Mouse (Mus musculus) right cerebral cortex, postnatal 36 days (tissue): ENCODE measurements around the gene Enthd1.

Experiments
- DNase-seq, 2 experiments: peaks; one replicate each; pipeline ENCODE4 v3.0.0; 2022; ENCODE audit warnings: low spot score in 2 of 2, mixed read lengths in 1 of 2

Gene Enthd1

GRCm38 (mm10) chr15:80410661-80411060 lies 154.3 kb downstream of the Enthd1 start:
- DNase-seq = no peak

GRCm38 (mm10) chr15:80407873-80408272 lies 157.1 kb downstream of the Enthd1 start:
- no peak for DNase-seq
